Mouse (Mus musculus) myocyte (in vitro differentiated cells): ENCODE data around the gene Btf3l4. TPM values are rescaled to one million over a fixed set of nuclear protein-coding genes. Genes with fewer than 3 reads are reported as not detected.
A peak's percentile ranks its signal among the peaks of the same experiment; 100 is the strongest.

Experiments used
- H3K27me3 ChIP-seq: one replicate; pipeline ENCODE4 v1.6.1; 2011; ENCODE audit not compliant: control insufficient read depth, insufficient read depth, insufficient read length
- H3K36me3 ChIP-seq: one replicate; pipeline ENCODE4 v1.6.1; 2011; ENCODE audit not compliant: control insufficient read depth, insufficient read depth
- H3K4me2 ChIP-seq: one replicate; pipeline ENCODE4 v1.6.1; 2011; ENCODE audit warnings: low read depth, control low read depth
- H3K4me3 ChIP-seq: one replicate; pipeline ENCODE4 v1.5.1; 2011; ENCODE audit warnings: mild to moderate bottlenecking, control low read depth, moderate library complexity
- H3K79me2 ChIP-seq: one replicate; pipeline ENCODE4 v1.6.1; 2011; ENCODE audit not compliant: control insufficient read depth, insufficient read depth
- H3ac ChIP-seq: one replicate; pipeline ENCODE4 v1.6.1; 2011; ENCODE audit not compliant: control insufficient read depth, insufficient read length
- CEBPB ChIP-seq: IDR thresholded peaks from 2 replicates; pipeline ENCODE4 v1.6.1; 2011; ENCODE audit warnings: mild to moderate bottlenecking, moderate library complexity; ENCODE audit not compliant: poor library complexity, insufficient read depth, severe bottlenecking
- E2F4 ChIP-seq: IDR thresholded peaks from one replicate; pipeline ENCODE4 v1.6.1; 2011; ENCODE audit warnings: mild to moderate bottlenecking, control low read depth, moderate library complexity; ENCODE audit not compliant: insufficient read depth
- MAX ChIP-seq: IDR thresholded peaks from one replicate; pipeline ENCODE4 v1.6.1; 2011; ENCODE audit warnings: low read depth, mild to moderate bottlenecking, control low read depth
- MYOD1 ChIP-seq, 3 experiments: IDR thresholded peaks; one replicate each; pipeline ENCODE4 v1.6.1; 2011; ENCODE audit warnings: control low read depth in 2 of 3, low read depth in 2 of 3, mild to moderate bottlenecking in 2 of 3, moderate library complexity in 1 of 3; ENCODE audit not compliant: insufficient read length in 2 of 3, control insufficient read depth in 1 of 3
- MYOG ChIP-seq, 3 experiments: IDR thresholded peaks; one replicate each; pipeline ENCODE4 v1.6.1; 2011; ENCODE audit warnings: control low read depth in 2 of 3, low read depth in 2 of 3, mild to moderate bottlenecking in 2 of 3; ENCODE audit not compliant: insufficient read length in 2 of 3, control insufficient read depth in 1 of 3, insufficient read depth in 1 of 3
- POLR2A ChIP-seq: IDR thresholded peaks from one replicate; pipeline ENCODE4 v1.6.1; 2011; ENCODE audit warnings: low read depth, mild to moderate bottlenecking, control low read depth, moderate library complexity; ENCODE audit not compliant: insufficient read length
- POLR2AphosphoS2 ChIP-seq: IDR thresholded peaks from one replicate; pipeline ENCODE4 v1.6.1; 2011; ENCODE audit warnings: low read depth, control low read depth; ENCODE audit not compliant: insufficient read length
- REST ChIP-seq: IDR thresholded peaks from one replicate; pipeline ENCODE4 v1.6.1; 2011; ENCODE audit warnings: mild to moderate bottlenecking, control low read depth, moderate library complexity; ENCODE audit not compliant: insufficient read depth, insufficient read length
- SRF ChIP-seq: IDR thresholded peaks from one replicate; pipeline ENCODE4 v1.6.1; 2011; ENCODE audit warnings: low read depth; ENCODE audit not compliant: control insufficient read depth, insufficient read length
- TCF12 ChIP-seq: IDR thresholded peaks from one replicate; pipeline ENCODE4 v1.6.1; 2011; ENCODE audit warnings: mild to moderate bottlenecking, control low read depth; ENCODE audit not compliant: poor library complexity, insufficient read depth, severe bottlenecking
- TCF3 ChIP-seq: IDR thresholded peaks from one replicate; pipeline ENCODE4 v1.6.1; 2011; ENCODE audit warnings: low read depth, control low read depth; ENCODE audit not compliant: insufficient read length
- USF1 ChIP-seq: IDR thresholded peaks from one replicate; pipeline ENCODE4 v1.6.1; 2011; ENCODE audit warnings: low read depth, mild to moderate bottlenecking, control low read depth, moderate library complexity
- polyA plus RNA-seq: library from polyadenylated mRNA; unstranded; fragments of >200 nt; fragmentation: generic; extraction: Trizol; gene quantifications from one replicate; pipeline ENCODE4 v1.2.1, GENCODE M21; 2012; ENCODE audit warnings: missing spikeins

Btf3l4 gene
- polyA plus RNA-seq = 64.3 TPM

DNA sequence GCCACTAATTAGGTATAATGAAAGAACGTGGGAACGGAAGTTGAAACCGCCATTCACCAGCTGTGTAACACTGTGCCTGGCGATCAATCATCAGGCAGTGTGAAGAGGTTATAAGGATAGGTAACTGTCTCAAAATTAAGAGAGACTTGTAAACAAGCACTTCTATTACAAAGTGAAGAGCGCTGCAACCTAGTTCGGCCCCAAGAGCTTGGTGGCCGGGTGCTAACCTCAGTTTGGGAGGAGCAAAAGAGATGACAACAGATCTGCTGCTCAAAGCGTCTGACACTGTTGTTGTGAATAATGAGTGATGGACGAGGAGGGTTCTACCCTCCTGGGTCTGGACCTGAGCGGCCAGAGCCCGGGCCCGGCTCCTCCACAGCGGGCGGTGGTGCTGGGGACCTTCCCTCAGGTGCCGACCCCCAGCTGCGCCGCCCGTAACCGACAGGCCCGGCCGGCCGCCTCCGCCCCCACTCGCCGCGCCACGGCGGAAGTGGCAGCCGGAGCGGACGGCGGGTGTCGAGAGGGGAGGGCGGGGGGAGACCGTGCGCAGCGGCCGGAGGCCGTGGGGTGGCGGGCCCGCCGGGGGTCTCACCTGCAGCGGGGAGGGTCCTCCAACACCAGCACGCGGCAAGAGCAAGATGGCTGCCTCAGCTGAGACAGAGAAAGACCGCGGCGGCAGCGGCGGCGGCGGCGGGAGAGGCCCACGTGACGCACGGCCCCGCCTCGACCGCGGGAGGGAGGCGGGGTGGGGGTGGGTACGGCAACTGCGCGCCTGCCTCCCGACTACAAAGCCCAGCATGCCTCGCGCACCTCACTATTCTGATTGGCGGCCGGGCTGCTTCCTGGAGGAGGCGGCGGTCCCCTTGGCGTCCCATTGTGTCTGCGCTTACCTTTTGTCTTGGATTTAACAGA is at the start of gene Btf3l4:
Gene Btf3l4, minus strand, starts transcription at position 699 of the 912 bp plus-strand sequence.
- Histone ChIP-seq H3K4me3 (peak within 1 kb of the TSS; percentile 62), H3K4me2 (peak within 1 kb of the TSS; percentile 98), H3ac (peak within 1 kb of the TSS; percentile 34)

GRCm38 (mm10) chr4:108878963-108879822 is 45.8 kb upstream of the Btf3l4 start, which contains the start of gene Rab3b:
Rab3b (plus strand) TSS chr4:108879063.
- Histone ChIP-seq H3K27me3 (no peaks in the 10 kb centered on the region), H3K36me3 (no peaks in the 10 kb centered on the region), H3K4me3 (no peak within 1 kb of the TSS), H3K4me2 (peak within 1 kb of the TSS; percentile 34), H3K79me2 (no peaks in the 10 kb centered on the region), H3ac (no peak within 1 kb of the TSS)
- TF ChIP-seq MYOG (IDR thresholded peaks at IDR 0.05; ENCODE audit: control insufficient read depth in 1 of 3, insufficient read depth in 1 of 3, insufficient read length in 2 of 3, low read depth in 2 of 3) = no peak
- TF ChIP-seq MAX = no peak
- no peak for TF ChIP-seq USF1
- no peak for TF ChIP-seq REST
- TF ChIP-seq POLR2A = no peak
- TF ChIP-seq CEBPB = no peak
- no peak for TF ChIP-seq TCF3
- no peak for TF ChIP-seq MYOD1 (IDR thresholded peaks at IDR 0.05; ENCODE audit: control insufficient read depth in 1 of 3, insufficient read length in 2 of 3, low read depth in 2 of 3)
- no peak for TF ChIP-seq TCF12
- no peak for TF ChIP-seq POLR2AphosphoS2
- no peak for TF ChIP-seq SRF
- no peak for TF ChIP-seq E2F4

More for the DNA sequence above, at the start of gene Btf3l4:
- peaks cover 69% of the 10 kb centered on the region for H3K79me2 ChIP-seq
- H3K27me3 ChIP-seq = no peaks in the 10 kb centered on the region
- H3K36me3 ChIP-seq = peaks cover 12% of the 10 kb centered on the region
- TF ChIP-seq POLR2AphosphoS2 = peak; percentile 88
- peak in 1 of 3 experiments; percentile 29 for TF ChIP-seq MYOD1 (IDR thresholded peaks at IDR 0.05; ENCODE audit: control insufficient read depth in 1 of 3, insufficient read length in 2 of 3, low read depth in 2 of 3)
- TF ChIP-seq TCF3 = no peak
- TF ChIP-seq MAX = no peak
- peak in 1 of 3 experiments; percentile 1 for TF ChIP-seq MYOG (IDR thresholded peaks at IDR 0.05; ENCODE audit: control insufficient read depth in 1 of 3, insufficient read depth in 1 of 3, insufficient read length in 2 of 3, low read depth in 2 of 3)
- TF ChIP-seq TCF12 = no peak
- no peak for TF ChIP-seq SRF
- TF ChIP-seq E2F4 = no peak
- TF ChIP-seq CEBPB = no peak
- TF ChIP-seq POLR2A = peak; percentile 85
- peak; percentile 54 for TF ChIP-seq USF1
- no peak for TF ChIP-seq REST

DNA sequence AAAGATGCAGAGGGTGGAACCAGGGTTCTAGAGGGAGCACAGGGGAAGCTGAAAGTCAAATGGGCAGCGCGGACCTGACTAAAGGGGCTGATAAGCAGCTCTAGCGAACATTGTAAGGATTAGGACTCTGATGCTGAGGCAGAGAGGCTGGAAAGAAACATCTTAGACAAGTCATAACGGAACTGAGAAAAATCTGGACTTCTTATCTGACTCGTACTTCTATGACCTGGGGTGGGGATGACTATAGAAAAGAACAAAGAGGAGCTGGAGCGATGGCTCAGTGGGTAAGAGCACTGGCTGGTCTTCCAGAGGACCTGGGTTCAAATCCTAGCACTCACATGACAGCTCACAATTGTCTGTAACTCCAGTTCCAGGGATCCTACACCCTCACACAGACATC is 44.5 kb upstream of the Btf3l4 start:
- TF ChIP-seq TCF12 = no peak
- no peak for TF ChIP-seq MYOD1 (IDR thresholded peaks at IDR 0.05; ENCODE audit: control insufficient read depth in 1 of 3, insufficient read length in 2 of 3, low read depth in 2 of 3)
- no peaks in the 10 kb centered on the region for H3K36me3 ChIP-seq
- no peak overlapping the region for H3ac ChIP-seq
- H3K4me2 ChIP-seq = no peak overlapping the region
- no peaks in the 10 kb centered on the region for H3K27me3 ChIP-seq
- H3K4me3 ChIP-seq = no peak overlapping the region
- no peaks in the 10 kb centered on the region for H3K79me2 ChIP-seq

DNA sequence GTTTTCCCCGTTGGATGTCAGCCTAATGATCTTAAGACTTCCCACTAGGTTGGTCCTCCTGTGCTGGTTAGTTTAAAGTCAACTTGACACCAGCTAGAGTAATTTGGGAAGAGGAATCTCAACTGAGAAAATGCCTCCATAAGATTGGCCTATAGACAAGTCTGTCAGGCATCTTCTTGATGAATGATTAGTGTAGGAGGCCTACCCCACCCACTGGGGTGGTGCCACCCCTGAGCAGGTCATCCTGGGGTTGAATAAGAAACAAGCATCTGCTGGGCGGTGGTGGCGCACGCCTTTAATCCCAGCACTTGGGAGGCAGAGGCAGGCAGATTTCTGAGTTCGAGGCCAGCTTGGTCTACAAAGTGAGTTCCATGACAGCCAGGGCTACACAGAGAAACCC is 40.3 kb upstream of the Btf3l4 start:
- H3ac ChIP-seq = no peak overlapping the region
- no peaks in the 10 kb centered on the region for H3K27me3 ChIP-seq
- TF ChIP-seq MYOD1 (IDR thresholded peaks at IDR 0.05; ENCODE audit: control insufficient read depth in 1 of 3, insufficient read length in 2 of 3, low read depth in 2 of 3) (no peak), TCF3 (no peak), CEBPB (no peak), SRF (no peak), TCF12 (no peak), MAX (no peak), POLR2AphosphoS2 (no peak), MYOG (IDR thresholded peaks at IDR 0.05; ENCODE audit: control insufficient read depth in 1 of 3, insufficient read depth in 1 of 3, insufficient read length in 2 of 3, low read depth in 2 of 3) (no peak), USF1 (no peak), REST (no peak), E2F4 (no peak), POLR2A (no peak)
- no peaks in the 10 kb centered on the region for H3K79me2 ChIP-seq
- H3K36me3 ChIP-seq = no peaks in the 10 kb centered on the region
- H3K4me2 ChIP-seq = no peak overlapping the region
- H3K4me3 ChIP-seq = no peak overlapping the region
